Mouse (Mus musculus) CD4-positive, CD25-positive, alpha-beta regulatory T cell, adult 4 months (primary cell): Measurements from ENCODE around the gene Prickle1. TPM values are rescaled to one million over a fixed set of nuclear protein-coding genes. Genes with fewer than 3 reads are reported as not detected.
A peak's percentile ranks its signal among the peaks of the same experiment; 100 is the strongest.

Source experiments
- ATAC-seq: one replicate; pipeline ENCODE4 v1.8.0; 2017
- polyA plus RNA-seq, 2 experiments: library from polyadenylated mRNA; unstranded; fragments of 100-300 nt; shearing (Covaris generic); gene quantifications; one replicate each; pipeline ENCODE4 v1.2.1; 2017

Prickle1 gene
- polyA plus RNA-seq, 2 experiments from 2014 or later: 1.5 TPM

DNA sequence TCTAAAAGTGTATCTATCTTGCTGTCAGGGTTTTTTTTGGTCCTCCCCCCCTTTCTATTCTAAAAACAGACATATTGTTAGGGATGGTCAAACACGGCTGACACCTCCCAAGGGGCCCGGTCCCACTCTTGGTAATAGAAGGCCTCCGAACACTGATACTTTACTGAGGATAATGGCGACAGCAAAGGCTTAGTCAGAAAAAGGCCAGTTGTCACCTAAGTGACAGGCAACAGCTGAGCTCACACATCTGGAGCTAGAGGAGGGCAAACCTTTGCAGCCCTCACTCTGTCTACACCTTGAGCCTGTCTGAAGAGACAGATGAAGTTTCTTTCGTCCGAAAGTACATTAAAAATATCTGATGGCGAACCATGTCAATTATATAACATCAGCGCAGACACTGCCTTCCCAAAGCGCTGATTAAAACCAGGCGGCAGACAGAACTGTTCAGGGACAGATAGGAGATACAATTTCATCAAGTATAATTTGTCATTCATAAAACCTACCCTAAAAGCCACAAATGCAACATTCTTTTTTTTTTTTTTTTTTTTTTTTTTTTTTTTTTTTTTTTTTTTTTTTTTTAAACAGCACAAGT, 1.3 kb downstream of the Prickle1 start:
- ATAC-seq: no peak

DNA sequence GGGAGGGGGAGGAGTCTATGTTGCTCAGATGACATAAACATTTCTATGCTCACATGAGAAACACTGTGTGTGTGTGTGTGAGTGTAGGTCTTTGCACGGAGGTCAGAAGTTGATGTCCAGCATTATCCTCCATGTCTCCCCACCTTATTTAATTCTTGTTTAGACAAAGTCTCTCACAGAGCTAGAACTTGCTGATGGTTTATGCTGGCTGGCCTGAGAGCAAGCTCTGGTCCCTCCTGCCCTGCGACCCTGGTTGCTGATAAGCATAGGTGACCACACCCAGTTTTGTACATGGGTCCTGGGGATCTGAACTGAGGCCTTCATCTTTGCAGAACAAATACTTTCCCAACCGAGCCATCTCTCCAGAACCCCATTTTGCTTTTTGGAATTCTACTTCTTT, 3.1 kb downstream of the Prickle1 start:
- ATAC-seq: no peak

GRCm38 (mm10) chr15:93591831-93592321, 3.8 kb downstream of the Prickle1 start:
- ATAC-seq: no peak

- ATAC-seq: no peak
These were observed 4.3 kb downstream of the Prickle1 start for GRCm38 (mm10) chr15:93591371-93591770.

GRCm38 (mm10) chr15:93588401-93588800, 7.3 kb downstream of the Prickle1 start:
- ATAC-seq: no peak

GRCm38 (mm10) chr15:93587660-93588059, 8.0 kb downstream of the Prickle1 start:
- no peak for ATAC-seq

DNA sequence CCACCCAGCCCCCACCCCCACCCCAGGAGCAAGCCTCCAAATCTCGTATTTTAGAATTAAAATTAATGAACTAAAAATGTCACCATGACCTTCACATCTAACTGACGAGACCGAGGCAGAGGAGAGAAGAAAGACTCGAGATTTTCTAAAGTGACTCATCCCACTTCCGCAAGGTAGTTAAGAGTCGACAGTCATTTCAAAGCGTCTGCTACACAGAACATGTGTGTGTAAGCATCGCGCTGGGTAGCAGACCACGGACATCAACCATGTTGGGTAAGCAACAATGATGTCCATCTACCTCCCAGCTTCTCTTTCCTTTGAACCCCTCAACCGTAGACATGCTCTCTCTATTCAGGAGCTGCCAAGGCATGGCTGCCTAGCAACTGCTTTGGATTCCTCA, 12.6 kb downstream of the Prickle1 start:
- peak; percentile 93 for ATAC-seq

DNA sequence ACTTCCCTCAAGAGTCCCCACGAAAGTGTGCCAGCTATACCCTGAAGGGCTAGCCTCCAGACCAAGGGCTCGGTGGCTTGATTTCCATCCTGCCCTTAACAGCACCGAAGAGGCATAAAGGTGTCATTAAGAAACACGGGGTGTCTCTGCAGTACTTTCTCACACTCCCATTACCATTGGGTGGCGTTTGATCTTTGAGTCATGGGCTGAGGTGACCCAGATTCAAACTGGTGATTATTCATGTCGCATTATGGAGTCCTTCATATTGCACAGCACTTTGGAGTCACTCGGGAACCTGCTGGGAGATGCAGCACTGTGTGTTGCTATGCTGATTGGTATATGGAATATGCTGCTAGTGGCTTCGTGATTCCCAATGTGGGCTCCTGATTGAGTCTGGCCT, 14.0 kb downstream of the Prickle1 start:
- no peak for ATAC-seq

- no peak for ATAC-seq
These were observed 15.8 kb downstream of the Prickle1 start for GRCm38 (mm10) chr15:93579899-93580298.

GRCm38 (mm10) chr15:93579100-93579499, 16.6 kb downstream of the Prickle1 start:
- no peak for ATAC-seq

DNA sequence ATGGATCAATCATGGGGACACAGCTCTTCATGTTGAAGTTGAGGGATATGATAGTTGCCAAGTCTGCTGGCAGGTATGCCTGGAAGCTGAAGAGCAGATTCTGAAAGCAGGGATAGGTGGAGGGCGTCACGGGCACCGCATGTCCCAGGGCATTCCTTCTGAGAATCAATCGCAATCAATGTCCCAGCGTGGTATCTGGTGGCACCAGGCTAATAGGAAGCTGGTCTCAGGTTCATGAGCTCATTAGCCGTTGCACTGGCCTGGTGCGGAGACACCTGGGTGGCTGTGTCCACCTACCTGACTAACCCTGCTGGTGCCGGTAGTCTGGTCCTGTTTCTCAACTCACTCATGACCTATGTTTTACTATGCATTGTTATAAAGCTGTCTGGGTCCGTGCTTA, 19.3 kb downstream of the Prickle1 start:
- ATAC-seq: no peak

GRCm38 (mm10) chr15:93575884-93576283, 19.8 kb downstream of the Prickle1 start:
- peak; percentile 91 for ATAC-seq

- no peak for ATAC-seq
These were observed 22.8 kb downstream of the Prickle1 start for GRCm38 (mm10) chr15:93572889-93573288.

DNA sequence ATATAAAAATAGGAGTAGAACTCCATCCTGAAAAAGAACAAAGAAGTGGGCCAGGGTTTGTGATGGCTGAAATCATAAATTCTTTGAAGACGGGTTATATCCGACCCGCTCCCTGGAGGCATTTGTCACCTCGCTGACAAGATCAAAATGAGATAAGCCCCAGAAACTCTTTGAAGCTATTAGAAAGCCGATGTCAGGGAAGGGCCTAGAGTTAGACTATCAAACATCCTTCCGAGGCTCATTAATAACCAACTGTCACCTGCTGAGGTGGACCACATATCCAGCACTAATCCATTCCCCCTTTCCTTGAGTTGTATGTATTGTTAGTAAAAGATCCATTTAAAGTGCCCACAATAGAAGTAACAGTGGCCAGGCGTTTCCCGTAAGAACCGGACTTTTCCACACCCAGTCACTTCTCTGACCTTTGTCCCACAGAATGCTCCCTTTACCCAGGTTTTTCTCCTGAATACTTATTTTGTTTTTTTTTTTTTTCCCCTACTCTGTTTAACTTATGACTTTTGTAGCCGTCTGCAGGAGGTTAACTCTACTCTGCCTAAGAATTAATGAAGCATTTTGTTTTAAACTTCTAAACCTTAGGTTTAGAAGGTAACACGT, 24.7 kb downstream of the Prickle1 start:
- no peak for ATAC-seq

GRCm38 (mm10) chr15:93568911-93569310, 26.8 kb downstream of the Prickle1 start:
- ATAC-seq: no peak

DNA sequence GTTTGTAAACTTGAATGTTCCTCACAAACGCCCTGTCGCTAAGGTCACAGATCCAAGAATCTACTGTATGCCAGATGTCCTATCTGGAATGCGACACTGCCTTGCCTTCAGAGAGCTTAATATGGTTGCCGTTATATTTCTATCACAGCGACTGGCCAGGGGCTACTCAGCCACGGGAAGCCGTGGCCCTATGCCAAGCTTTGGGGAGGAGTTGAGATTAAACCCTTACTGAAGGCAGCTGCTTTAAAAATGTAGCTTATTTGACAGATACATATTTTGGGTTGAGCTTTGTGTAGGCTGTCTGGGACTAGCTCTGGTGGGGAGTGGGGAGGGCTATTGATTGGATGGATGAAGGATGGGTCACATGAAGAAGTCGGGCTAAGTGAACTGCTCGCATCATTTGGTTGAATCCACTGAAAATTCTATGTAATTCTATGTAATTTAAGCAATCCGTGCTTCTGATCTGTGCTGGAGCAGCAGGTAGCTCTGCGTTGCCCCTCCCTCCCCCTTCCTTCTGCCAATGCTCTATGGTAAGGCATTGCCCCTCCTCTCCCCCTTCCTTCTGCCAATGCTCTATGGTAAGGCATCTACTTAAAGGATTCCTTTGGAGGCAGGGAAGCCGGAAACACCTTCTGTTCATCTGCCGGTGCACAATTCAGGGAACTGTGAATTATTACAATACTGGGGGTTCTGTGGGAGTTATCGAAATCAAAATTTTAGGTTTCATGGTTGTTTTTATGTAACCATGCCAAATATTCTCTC, 28.0 kb downstream of the Prickle1 start:
- ATAC-seq: no peak

- peak; percentile 90 for ATAC-seq
These were observed 32.2 kb downstream of the Prickle1 start for GRCm38 (mm10) chr15:93563491-93563890.

- ATAC-seq: no peak
These were observed 34.2 kb downstream of the Prickle1 start for GRCm38 (mm10) chr15:93561540-93561939.

- ATAC-seq: no peak
These were observed 37.3 kb downstream of the Prickle1 start for GRCm38 (mm10) chr15:93558421-93558820.

- no peak for ATAC-seq
These were observed 40.0 kb downstream of the Prickle1 start for GRCm38 (mm10) chr15:93555719-93556118.

DNA sequence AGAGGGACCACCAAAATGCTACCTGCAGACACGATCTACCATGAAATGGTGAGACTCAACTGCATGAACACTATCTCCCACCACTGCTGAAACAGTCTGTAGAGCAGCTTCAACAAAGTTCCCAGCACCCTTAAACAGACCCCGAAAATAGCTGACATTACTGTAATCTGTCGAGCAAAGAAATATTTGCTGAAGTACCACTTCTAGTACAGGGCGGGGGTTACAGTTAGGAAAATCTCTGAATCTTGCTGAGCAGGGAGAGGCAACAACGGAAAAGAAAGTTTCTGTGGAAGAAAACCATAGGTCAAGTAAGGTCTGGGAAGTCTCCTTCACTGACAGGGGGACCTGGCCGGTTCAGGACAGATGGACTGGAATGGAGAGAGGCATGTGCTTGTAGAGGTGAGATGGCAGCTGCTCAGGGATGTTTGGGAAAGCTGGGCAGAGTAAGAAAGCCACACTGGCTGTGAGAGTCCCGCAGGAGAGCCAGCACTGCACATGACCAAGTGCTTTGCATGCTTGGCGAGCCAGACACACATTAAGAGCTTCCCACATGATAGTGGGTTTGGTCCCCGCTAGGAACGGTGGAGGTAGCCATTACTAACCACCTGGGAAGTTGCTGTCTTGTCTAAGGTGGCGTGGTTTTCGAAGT, 41.4 kb downstream of the Prickle1 start:
- ATAC-seq: no peak

- ATAC-seq: peak; percentile 92
These were observed 43.5 kb downstream of the Prickle1 start for GRCm38 (mm10) chr15:93552169-93552568.

DNA sequence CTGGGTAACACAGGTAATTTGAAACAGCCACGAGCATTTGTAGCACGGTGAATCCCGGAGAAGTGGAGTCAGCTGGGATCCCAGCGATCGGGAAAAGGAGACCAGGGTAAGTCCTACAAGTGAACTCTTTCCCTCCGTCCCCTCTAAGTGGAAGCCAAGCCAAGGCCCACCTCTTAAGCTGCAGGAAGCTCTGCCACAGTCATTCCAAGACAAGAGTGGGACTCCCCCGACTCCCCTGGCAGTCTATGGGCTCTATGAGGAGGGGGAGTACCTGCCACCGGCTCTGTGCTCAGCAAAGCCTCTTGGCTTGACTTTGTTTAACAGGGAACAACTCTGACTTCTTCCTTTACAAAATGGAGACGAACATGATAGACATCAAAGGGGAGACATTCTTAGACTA, 47.4 kb downstream of the Prickle1 start:
- no peak for ATAC-seq
